Mouse (Mus musculus) induced T-regulatory cell, adult 2 months (primary cell): Measurements from ENCODE around the gene Rad17.
A peak's percentile ranks its signal among the peaks of the same experiment; 100 is the strongest.

Experiments
- DNase-seq: peaks from one replicate; pipeline ENCODE4 v3.0.0-alpha.2; 2012; ENCODE audit warnings: low read depth

Rad17 gene

DNA sequence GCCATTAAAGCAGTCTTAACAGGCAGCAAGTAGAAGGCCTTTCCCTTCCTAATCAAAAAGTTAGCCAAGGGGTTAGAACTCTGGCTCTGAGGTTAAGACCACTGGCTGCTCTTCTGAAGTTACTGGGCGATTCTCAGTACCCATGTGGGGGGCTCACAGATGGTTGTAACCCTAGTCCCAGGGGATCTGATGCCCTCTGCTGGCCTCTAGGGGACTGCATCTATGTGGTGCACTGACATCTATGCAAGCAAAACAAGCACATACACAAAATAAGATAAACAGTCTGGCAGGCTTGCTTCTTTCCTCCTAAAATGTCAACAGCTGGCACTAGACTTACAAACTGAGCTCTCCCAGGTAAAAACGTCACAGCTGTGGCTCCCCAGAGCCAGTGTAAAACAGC lies 37.9 kb downstream of the Rad17 start:
- DNase-seq = peak; percentile 16

DNA sequence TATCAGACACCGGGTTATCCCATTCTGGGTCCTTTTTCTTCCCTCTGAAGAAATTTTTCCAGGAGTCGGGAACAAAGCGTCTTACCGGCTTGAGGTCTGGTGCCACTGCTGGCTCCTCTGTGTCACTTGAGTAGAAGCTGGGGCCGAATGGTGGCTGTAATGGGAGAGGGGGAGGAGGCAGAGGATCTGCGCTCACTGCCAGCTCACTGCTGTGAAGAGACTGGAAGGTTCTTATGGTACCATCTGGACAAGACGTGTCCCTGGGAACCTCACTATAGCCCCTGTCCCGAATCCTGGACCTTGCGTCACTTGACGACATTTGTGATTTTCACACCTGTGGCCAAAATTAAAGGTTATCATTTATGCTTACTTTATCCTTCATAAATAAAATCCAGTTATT lies 38.6 kb downstream of the Rad17 start:
- DNase-seq = no peak

DNA sequence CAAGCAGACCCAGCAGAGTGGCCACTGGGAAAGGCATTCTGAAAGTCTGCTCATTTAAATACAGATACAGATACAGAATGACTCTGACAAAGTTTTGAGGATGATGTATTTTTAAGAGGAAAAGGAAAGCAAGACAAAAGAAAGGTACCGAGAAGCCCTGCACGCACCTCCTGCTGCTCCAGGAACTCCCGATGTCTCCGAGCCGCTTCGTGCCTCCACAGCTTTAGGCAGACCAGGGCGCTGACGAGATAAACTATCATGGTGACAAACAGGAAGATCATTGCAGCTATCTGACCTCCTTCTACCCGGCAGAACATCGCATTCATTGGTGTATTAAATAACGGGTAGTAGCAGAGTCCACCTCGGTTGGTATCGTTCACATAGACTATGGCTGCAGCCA lies 39.6 kb downstream of the Rad17 start:
- DNase-seq = no peak

- peak; percentile 45 for DNase-seq
Measured at GRCm38 (mm10) chr13:100607756-100608155, 43.1 kb downstream of the Rad17 start.

- no peak for DNase-seq
Measured at GRCm38 (mm10) chr13:100605845-100606244, 45.0 kb downstream of the Rad17 start.

- no peak for DNase-seq
Measured at GRCm38 (mm10) chr13:100603738-100604095, 47.1 kb downstream of the Rad17 start.

DNA sequence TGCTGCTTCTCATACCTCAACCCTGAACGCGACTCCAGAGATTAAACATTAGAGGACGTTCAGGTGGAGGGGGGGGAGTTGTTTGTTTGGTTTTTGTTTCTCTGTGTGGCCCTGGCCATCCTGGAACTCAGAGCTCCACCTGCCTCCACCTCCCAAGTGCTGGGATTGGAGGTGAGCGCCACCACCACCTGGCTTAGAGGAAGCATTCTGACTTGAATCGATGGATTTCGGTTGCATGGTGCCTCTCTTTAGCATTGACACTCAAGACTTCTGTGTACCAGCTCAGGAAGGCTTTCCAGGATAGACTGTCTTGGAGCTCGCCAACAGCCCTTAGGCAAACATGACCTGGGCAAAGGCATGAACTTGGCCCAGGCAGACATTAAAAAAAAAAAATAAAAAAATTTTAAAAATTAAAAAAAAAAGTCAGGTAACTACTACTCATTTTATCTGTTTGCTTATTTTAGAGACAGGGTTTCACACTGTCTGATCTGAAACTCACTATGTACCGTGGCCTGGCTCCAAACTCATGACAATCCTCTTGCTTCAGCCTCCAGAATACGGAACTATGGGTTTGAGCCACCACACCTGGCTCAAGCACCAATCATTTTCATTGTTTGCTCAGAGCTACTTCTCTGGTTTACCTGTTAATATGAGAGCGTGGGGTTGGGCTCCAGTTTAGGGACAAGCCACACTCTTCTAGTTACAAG lies 47.7 kb downstream of the Rad17 start:
- DNase-seq = no peak

- no peak for DNase-seq
Measured at GRCm38 (mm10) chr13:100602239-100602902, 48.5 kb downstream of the Rad17 start.

- DNase-seq = no peak
Measured at GRCm38 (mm10) chr13:100601034-100601433, 49.8 kb downstream of the Rad17 start.

DNA sequence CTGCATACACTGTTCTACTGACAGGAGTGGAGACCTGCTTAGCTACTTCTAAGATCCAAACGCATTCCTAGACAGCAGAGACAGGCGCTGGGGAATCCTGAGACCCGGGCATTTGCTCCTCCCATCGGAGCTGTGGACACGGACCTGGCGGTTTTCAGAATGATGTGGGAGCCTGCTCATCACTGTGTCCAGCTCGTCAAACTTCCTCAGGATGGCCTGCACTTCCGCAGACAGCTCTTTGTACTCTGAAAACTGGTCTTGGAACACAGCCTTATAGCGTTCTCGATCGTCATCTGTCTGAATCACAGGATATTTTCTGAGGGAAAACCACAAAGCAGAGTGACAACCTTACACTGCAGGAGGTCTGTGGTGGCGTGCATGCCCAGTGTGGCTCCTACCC lies 50.5 kb downstream of the Rad17 start:
- DNase-seq = no peak

DNA sequence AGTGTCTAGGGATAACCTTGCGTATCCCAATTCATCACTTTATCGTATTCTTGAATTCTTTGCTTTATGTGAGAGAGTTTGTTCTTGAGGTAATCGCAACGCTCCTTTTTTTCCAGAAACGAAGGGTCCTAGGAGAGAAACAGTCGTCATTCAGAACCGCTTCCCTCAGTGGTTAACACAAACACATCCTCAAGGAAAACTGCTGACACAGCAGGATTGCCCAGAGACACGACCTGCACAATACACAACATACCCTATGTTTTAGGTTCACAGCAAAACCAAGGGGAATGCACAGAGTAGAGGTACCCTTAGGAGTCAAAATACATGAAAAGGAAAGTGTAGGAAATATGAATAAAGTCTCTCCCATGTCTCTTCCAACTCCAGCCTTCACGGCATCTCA lies 53.6 kb downstream of the Rad17 start:
- no peak for DNase-seq

GRCm38 (mm10) chr13:100595552-100595885 lies 55.3 kb downstream of the Rad17 start:
- no peak for DNase-seq

DNA sequence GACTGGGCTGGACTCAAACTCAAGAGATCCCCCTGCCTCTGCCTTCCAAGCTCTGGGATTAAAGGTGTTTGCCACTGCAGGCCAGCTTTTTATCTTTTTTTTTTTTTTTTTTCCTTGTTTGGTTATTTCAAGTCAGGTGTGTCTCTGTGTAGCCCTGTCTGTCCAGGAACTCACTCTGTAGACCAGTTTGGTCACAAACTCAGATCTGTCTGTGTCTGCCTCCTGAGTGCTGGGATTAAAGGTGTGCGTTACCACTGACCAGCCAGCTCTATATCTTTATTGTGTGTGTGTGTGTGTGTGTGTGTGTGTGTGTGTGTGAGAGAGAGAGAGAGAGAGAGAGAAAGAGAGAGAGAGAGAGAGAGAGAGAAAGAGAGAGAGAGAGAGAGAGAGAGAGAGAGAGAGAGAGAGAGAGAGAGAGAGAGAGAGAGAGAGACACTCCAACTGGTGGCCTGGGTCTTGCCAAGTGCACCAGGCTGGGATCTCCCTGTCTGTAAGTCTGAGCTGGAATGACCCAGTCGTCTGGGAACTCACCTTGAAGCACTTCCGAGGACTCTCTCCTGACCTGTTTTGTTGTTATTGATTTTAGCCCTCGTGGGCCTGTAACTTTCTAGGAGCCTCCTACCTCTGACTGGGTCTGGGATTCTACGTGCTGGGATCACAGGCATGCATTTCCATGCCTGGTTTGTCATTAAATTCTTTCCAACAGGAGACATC lies 55.9 kb downstream of the Rad17 start:
- DNase-seq = no peak

- peak; percentile 87 for DNase-seq
Measured at GRCm38 (mm10) chr13:100594041-100594792, 56.6 kb downstream of the Rad17 start.

- DNase-seq = peak; percentile 54
Measured at GRCm38 (mm10) chr13:100588646-100589045, 62.2 kb downstream of the Rad17 start.

GRCm38 (mm10) chr13:100582144-100582543 lies 68.7 kb downstream of the Rad17 start:
- no peak for DNase-seq

DNA sequence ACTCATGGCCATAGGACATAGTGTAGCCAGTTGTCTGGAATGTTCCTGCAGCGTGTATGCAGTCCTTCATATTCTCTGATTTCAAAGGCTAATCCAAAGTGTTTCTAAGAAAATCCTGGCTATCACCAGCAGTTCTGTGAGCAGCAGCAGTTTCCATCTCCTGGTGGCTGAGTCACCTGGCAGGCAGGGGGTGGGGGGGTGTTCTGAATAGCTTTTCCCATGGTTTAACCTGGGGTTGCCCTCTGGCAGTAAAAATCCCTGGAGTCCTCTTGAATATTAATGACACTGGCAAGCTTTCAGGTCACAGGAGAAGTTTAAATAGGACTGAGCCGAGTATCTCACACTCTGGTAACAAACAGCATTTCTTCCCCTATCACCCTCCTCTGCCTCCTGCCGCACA lies 69.2 kb downstream of the Rad17 start:
- DNase-seq = no peak

DNA sequence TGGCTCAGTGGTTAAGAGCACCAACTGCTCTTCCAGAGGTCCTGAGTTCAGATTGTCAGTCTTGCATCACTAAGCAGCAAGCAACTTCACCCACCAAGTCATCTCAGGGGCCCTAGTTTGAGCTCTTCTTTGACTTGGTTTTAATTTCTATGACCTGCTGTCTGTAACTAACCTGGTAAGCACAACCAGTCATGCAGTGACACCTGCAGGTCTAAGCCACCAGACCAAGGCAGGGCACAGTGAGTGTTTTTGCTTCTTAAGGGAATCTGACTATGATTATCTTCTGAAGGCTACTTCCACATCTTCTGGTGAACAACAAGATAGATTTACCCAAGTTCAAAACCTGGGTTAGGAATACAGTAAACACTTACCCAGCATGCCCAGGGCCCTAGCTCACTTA lies 70.9 kb downstream of the Rad17 start:
- DNase-seq = no peak

DNA sequence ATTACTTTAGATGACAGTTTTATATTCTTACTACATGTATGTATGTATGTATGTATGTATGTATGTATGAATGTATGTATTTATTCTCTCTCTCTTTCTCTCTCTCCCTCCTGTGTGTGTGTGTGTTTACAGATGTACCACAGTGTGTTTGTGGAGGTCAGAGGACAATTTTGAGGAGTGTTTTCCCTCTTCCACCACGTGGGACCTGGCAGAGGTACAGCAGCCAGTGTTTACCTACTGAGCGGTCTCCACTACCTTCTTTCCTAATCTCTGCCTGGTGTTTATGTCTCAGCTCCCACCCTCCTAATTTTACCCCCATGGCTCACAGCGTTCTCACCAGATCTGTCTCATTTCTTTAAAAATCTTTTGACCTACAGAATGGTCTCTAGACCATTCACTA lies 71.6 kb downstream of the Rad17 start:
- no peak for DNase-seq

DNA sequence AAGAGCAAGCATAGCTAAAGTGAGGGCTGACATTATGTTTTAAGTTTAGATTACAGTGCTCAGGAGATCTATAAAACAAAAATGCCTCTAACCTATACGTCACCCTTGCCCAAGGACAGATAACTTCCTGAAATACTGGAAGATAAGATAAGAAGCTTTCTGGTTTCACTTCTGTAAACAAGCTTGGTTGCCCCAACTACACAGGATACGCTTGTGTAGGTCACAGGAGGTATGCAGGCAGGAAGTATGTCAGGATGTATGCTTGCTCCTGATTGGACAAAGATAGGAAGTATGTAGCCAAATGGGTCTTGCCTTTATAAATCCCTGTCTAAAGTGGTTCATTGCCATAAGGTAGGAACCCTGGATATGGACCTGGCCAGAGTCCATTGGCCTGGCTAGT lies 74.9 kb downstream of the Rad17 start:
- DNase-seq = peak; percentile 64

GRCm38 (mm10) chr13:100570713-100571112 lies 80.1 kb downstream of the Rad17 start:
- no peak for DNase-seq

GRCm38 (mm10) chr13:100568359-100568758 lies 82.5 kb downstream of the Rad17 start:
- DNase-seq = no peak
